ENCODE assay signal across 29 mouse cellular contexts in the genomic region with DNA sequence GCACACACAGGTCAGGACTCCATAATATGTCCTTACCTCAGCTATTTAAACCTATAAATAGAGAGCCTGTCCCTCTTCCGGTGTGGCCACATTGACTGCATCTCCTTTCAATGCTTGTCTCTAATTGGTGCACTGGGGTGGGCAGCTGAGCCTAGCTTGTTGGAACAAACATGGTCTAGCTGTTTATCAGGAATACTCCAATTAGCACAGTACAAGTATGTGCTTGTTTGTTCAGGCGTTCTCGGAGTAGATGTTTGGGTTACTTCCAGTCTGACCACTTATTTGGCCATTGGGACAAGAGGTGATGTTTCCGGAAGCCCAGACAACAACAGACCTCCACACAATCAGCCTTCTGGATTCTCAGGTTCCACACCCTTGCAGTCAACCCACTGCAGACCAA.
DNase-seq lines count a peak whose midpoint lies in the region; ATAC-seq lines count a peak whose summit lies in the region.
"Had no signal": no experiment of that assay in that cellular context is flagged by ENCODE, and none has a peak within 500 bp of the region (broad histone marks: within the 10 kb centered on the region; RNA-seq: fewer than 3 reads in every experiment).

No protein-coding gene starts in this region.

- intact Hi-C loops in heart, postnatal 36 days (cut with DNase I) = no loop called here
- intact Hi-C loops in heart, postnatal 25 days (cut with DNase I) = no loop called here

- H3K4me2 ChIP-seq in heart, embryonic 13.5 days = no peak overlapping the region
- H3K4me2 ChIP-seq: embryonic facial prominence, embryonic 12.5 days; embryonic facial prominence, embryonic 15.5 days; heart, embryonic 11.5 days; hindbrain, embryonic 13.5 days; intestine, embryonic 15.5 days had no signal

- 60% methylated on average over 4 of the region's 4 CpGs for WGBS in heart, embryonic 13.5 days

- no peaks in the 10 kb centered on the region for H3K36me3 ChIP-seq in heart, embryonic 13.5 days
- H3K36me3 ChIP-seq: embryonic facial prominence, embryonic 12.5 days; embryonic facial prominence, embryonic 15.5 days; G1E; hindbrain, embryonic 10.5 days; hindbrain, embryonic 13.5 days; intestine, embryonic 15.5 days had no signal

- no peak overlapping the region for H3K4me3 ChIP-seq in heart, embryonic 13.5 days
- H3K4me3 ChIP-seq: embryonic facial prominence, embryonic 12.5 days; embryonic facial prominence, embryonic 15.5 days; gastrocnemius, adult 2 months; hindbrain, embryonic 10.5 days; hindbrain, embryonic 13.5 days; intestine, embryonic 15.5 days had no signal

- no peaks in the 10 kb centered on the region for H3K9me3 ChIP-seq in heart, embryonic 13.5 days
- H3K9me3 ChIP-seq: embryonic facial prominence, embryonic 12.5 days; embryonic facial prominence, embryonic 15.5 days; G1E; hindbrain, embryonic 10.5 days; hindbrain, embryonic 13.5 days; intestine, embryonic 15.5 days had no signal

- peaks cover 24% of the 10 kb centered on the region for H3K4me1 ChIP-seq in heart, embryonic 13.5 days
- H3K4me1 ChIP-seq: embryonic facial prominence, embryonic 12.5 days; embryonic facial prominence, embryonic 15.5 days; intestine, embryonic 15.5 days had no signal

- ATAC-seq in heart, embryonic 13.5 days (ENCODE audit: extremely low read depth, insufficient number of reproducible peaks, low FRiP score, low TSS enrichment) = no peak
- ATAC-seq: forebrain, embryonic 14.5 days; forebrain, postnatal 0 days; hindbrain, embryonic 16.5 days; intestine, embryonic 15.5 days had no signal

- H3K27me3 ChIP-seq in heart, embryonic 13.5 days (replicated peaks) = no peaks in the 10 kb centered on the region
- H3K27me3 ChIP-seq: CH12.LX; embryonic facial prominence, embryonic 12.5 days; embryonic facial prominence, embryonic 15.5 days; hindbrain, embryonic 13.5 days; intestine, embryonic 15.5 days had no signal

- no peak overlapping the region for H3K9ac ChIP-seq in heart, embryonic 13.5 days
- H3K9ac ChIP-seq: embryonic facial prominence, embryonic 12.5 days; embryonic facial prominence, embryonic 15.5 days; forebrain, postnatal 0 days; hindbrain, embryonic 13.5 days; intestine, embryonic 15.5 days had no signal

- DNase-seq in heart, postnatal 36 days = no peak
- peak; percentile 18 for DNase-seq in heart, postnatal 4 days
- no peak for DNase-seq in heart, postnatal 25 days (ENCODE audit: low spot score)
- peak; percentile 5 for DNase-seq in urinary bladder, postnatal 14 days (ENCODE audit: low spot score)
- no peak for DNase-seq in urinary bladder, adult 18-20 months (ENCODE audit: low spot score in 2 of 2)
- DNase-seq: adrenal gland, adult 2 months; adrenal gland, postnatal 14 days; B cell, adult 2 months; cerebellum, adult 11 months; cerebellum, adult 2 months; cerebellum, adult 9-11 months; cerebellum, postnatal 25 days; forebrain, postnatal 0 days; gastrocnemius, adult 2 months; gastrocnemius, postnatal 14 days; heart, adult 18-20 months; heart, postnatal 10 days; kidney, adult 11 months had no signal

- H3K27ac ChIP-seq in heart, embryonic 13.5 days (replicated peaks) = 0 out of 2 replicates have a peak overlapping the region, but pooled peaks have one; percentile 3
- H3K27ac ChIP-seq: embryonic facial prominence, embryonic 12.5 days; embryonic facial prominence, embryonic 15.5 days; gastrocnemius, adult 2 months; hindbrain, embryonic 10.5 days; intestine, embryonic 15.5 days had no signal

Comparison
In these comparisons a context has a peak if more than half of its experiments do, and no peak if none do; other contexts are left out.
1. DNase-seq: peak in heart, postnatal 4 days (single experiment) and urinary bladder, postnatal 14 days (single experiment); none in heart, postnatal 36 days (0 of 2), heart, postnatal 25 days (single experiment) and urinary bladder, adult 18-20 months (0 of 2).